Mouse (Mus musculus): Measurements from ENCODE around the gene Olfr521.
"Not testable (repeated sequence)": the region's sequence is repeated elsewhere in the genome, so short reads cannot be mapped to it uniquely, and the experiment has no call there.

The Olfr521 gene

GRCm38 (mm10) chr7:99805340-99805739 lies 42.0 kb downstream of the Olfr521 start:
- in situ Hi-C loops (cut with MboI, MseI), result no loop called here

- in situ Hi-C loops (cut with MboI, MseI), result not testable (repeated sequence)
These were observed 43.7 kb downstream of the Olfr521 start for GRCm38 (mm10) chr7:99807043-99807442.

GRCm38 (mm10) chr7:99810814-99811213 lies 47.5 kb downstream of the Olfr521 start:
- in situ Hi-C loops (cut with MboI, MseI), result loop anchor here (5.0 to 10.0 kb wide), 3 partner anchors 66 to 424 kb away; no protein-coding TSS in a partner anchor

- in situ Hi-C loops (cut with MboI, MseI), result loop anchor here (5.0 to 10.0 kb wide), 3 partner anchors 66 to 423 kb away; no protein-coding TSS in a partner anchor
These were observed 48.4 kb downstream of the Olfr521 start for GRCm38 (mm10) chr7:99811661-99812060.

- in situ Hi-C loops (cut with MboI, MseI), result loop anchor here (5.0 to 10.0 kb wide), 3 partner anchors 64 to 421 kb away; no protein-coding TSS in a partner anchor
These were observed 50.1 kb downstream of the Olfr521 start for GRCm38 (mm10) chr7:99813394-99813793.

- in situ Hi-C loops (cut with MboI, MseI), result loop anchor here (10.0 kb wide), 2 partner anchors 413 to 417 kb away; no protein-coding TSS in a partner anchor
These were observed 54.9 kb downstream of the Olfr521 start for GRCm38 (mm10) chr7:99818181-99818725.
